Mouse (Mus musculus) inflammation-experienced regulatory T-cells, adult 6 months (primary cell): ENCODE results near the gene Mef2b. TPM values are rescaled to one million over a fixed set of nuclear protein-coding genes. Genes with fewer than 3 reads are reported as not detected.

Experiments used
- polyA plus RNA-seq, 3 experiments: library from polyadenylated mRNA; unstranded; fragments of 100-300 nt; shearing (Covaris generic); gene quantifications; one replicate each; pipeline ENCODE4 v1.2.1; 2017

Gene Mef2b
- polyA plus RNA-seq, 3 experiments from 2014 or later: 0.29 to 2.2 (median 0.36) TPM

Other genes starting within 250 kb of the Mef2b start
- gene Tssk6, start 237.5 kb upstream of the Mef2b start, polyA plus RNA-seq: 1 to 10 TPM in 1 of 3 experiments, under 1 TPM in 1, not detected in 1; 0.35 to 1.2 TPM
- gene Ndufa13, start 237.2 kb upstream of the Mef2b start, polyA plus RNA-seq: 100 to 1,000 TPM; 194 to 284 (median 245) TPM
- gene Yjefn3, start 237.0 kb upstream of the Mef2b start, polyA plus RNA-seq: 1 to 10 TPM in 1 of 3 experiments, under 1 TPM in 1, not detected in 1; 0.56 to 1.1 TPM
- gene Gatad2a, start 143.3 kb upstream of the Mef2b start, polyA plus RNA-seq: 10 to 100 TPM; 20.1 to 29.0 (median 23.2) TPM
- gene Mau2, start 97.0 kb upstream of the Mef2b start, polyA plus RNA-seq: 10 to 100 TPM; 35.3 to 56.2 (median 45.5) TPM
- 10 to 100 TPM; 38.0 to 52.9 (median 52.6) TPM for gene Sugp1, start 96.9 kb upstream of the Mef2b start, polyA plus RNA-seq
- under 1 TPM in 2 of 3 experiments, not detected in 1; 0.59 to 0.94 TPM for gene Tm6sf2, start 66.8 kb upstream of the Mef2b start, polyA plus RNA-seq
- gene Hapln4, start 56.3 kb upstream of the Mef2b start, polyA plus RNA-seq: not detected
- gene Ncan, start 18.8 kb upstream of the Mef2b start, polyA plus RNA-seq: not detected
- 10 to 100 TPM; 37.8 to 49.3 (median 40.1) TPM for gene Nr2c2ap, start 8.4 kb upstream of the Mef2b start, polyA plus RNA-seq
- 10 to 100 TPM; 36.6 to 71.1 (median 66.0) TPM for gene Rfxank, start 557 bp upstream of the Mef2b start, polyA plus RNA-seq
- 10 to 100 TPM; 83.2 to 86.8 (median 86.6) TPM for gene Borcs8, start 212 bp upstream of the Mef2b start, polyA plus RNA-seq
- gene Tmem161a, start 32.6 kb downstream of the Mef2b start, polyA plus RNA-seq: 10 to 100 TPM; 20.8 to 30.3 (median 23.3) TPM
- gene Slc25a42, start 72.6 kb downstream of the Mef2b start, polyA plus RNA-seq: 10 to 100 TPM in 2 of 3 experiments, 1 to 10 TPM in 1; 5.1 to 15.7 (median 11.2) TPM
- gene Sugp2, start 94.5 kb downstream of the Mef2b start, polyA plus RNA-seq: 10 to 100 TPM; 12.6 to 23.3 (median 20.8) TPM
- gene Armc6, start 94.8 kb downstream of the Mef2b start, polyA plus RNA-seq: 1 to 10 TPM; 6.0 to 9.0 (median 6.4) TPM
- gene Homer3, start 143.1 kb downstream of the Mef2b start, polyA plus RNA-seq: under 1 TPM in 2 of 3 experiments, not detected in 1; 0.39 to 0.81 TPM
- gene Ddx49, start 162.8 kb downstream of the Mef2b start, polyA plus RNA-seq: 10 to 100 TPM; 46.0 to 58.6 (median 51.4) TPM
- 100 to 1,000 TPM; 303 to 304 (median 304) TPM for gene Cope, start 162.8 kb downstream of the Mef2b start, polyA plus RNA-seq
- gene Cers1, start 176.1 kb downstream of the Mef2b start, polyA plus RNA-seq: not detected
- gene Gdf1, start 190.1 kb downstream of the Mef2b start, polyA plus RNA-seq: under 1 TPM in 2 of 3 experiments, not detected in 1; 0.41 to 0.55 TPM
- gene Upf1, start 213.6 kb downstream of the Mef2b start, polyA plus RNA-seq: 10 to 100 TPM; 13.6 to 17.4 (median 14.2) TPM
- under 1 TPM in 2 of 3 experiments, not detected in 1; 0.24 to 0.40 TPM for gene Comp, start 233.8 kb downstream of the Mef2b start, polyA plus RNA-seq